Mouse (Mus musculus) MEL (cell line): ENCODE results near the gene Krt25. TPM values are rescaled to one million over a fixed set of nuclear protein-coding genes. Genes with fewer than 3 reads are reported as not detected.

Experiments used
- DNase-seq: peaks from one replicate; pipeline ENCODE4 v3.0.0; 2011; ENCODE audit warnings: low read depth, low spot score
- H3K27ac ChIP-seq: 2 replicates; pipeline ENCODE4 v1.5.1; 2012; ENCODE audit warnings: low read depth, mild to moderate bottlenecking, control low read depth, low read length, moderate library complexity; ENCODE audit not compliant: control insufficient read depth
- H3K27me3 ChIP-seq, 2 experiments: fragments of 150-350 bp in 1 of 2; sonication (generic) in 1 of 2; 2 replicates each; pipeline ENCODE4 v1.6.1; 2012; ENCODE audit warnings: low read length in 2 of 2, mild to moderate bottlenecking in 2 of 2, improper control_type of control experiment in 1 of 2, moderate library complexity in 1 of 2; ENCODE audit not compliant: insufficient read depth in 2 of 2, control insufficient read depth in 1 of 2
- H3K36me3 ChIP-seq, 2 experiments: 2 replicates each; pipeline ENCODE4 v1.6.1; 2012 to 2014; ENCODE audit warnings: low read length in 2 of 2, improper control_type of control experiment in 1 of 2, inconsistent platforms in 1 of 2, mild to moderate bottlenecking in 1 of 2; ENCODE audit not compliant: insufficient read depth in 2 of 2, control insufficient read depth in 1 of 2
- H3K4me1 ChIP-seq, 2 experiments: fragments of 150-350 bp in 1 of 2; sonication (generic) in 1 of 2; 2 replicates each; pipeline ENCODE4 v1.6.1; 2012; ENCODE audit warnings: low read length in 2 of 2, improper control_type of control experiment in 1 of 2, mild to moderate bottlenecking in 1 of 2; ENCODE audit not compliant: insufficient read depth in 2 of 2, control insufficient read depth in 1 of 2
- H3K4me3 ChIP-seq, 2 experiments: fragments of 150-350 bp in 1 of 2; sonication (generic) in 1 of 2; 2 replicates each; pipeline ENCODE4 v1.5.1; 2012; ENCODE audit warnings: low read depth in 2 of 2, low read length in 2 of 2, mild to moderate bottlenecking in 2 of 2, moderate library complexity in 2 of 2, control low read depth in 1 of 2, improper control_type of control experiment in 1 of 2; ENCODE audit not compliant: control insufficient read depth in 1 of 2, insufficient read depth in 1 of 2
- H3K79me2 ChIP-seq: 2 replicates; pipeline ENCODE4 v1.6.1; 2012; ENCODE audit warnings: mild to moderate bottlenecking, low read length, moderate library complexity; ENCODE audit not compliant: control insufficient read depth, poor library complexity, insufficient read depth
- H3K9ac ChIP-seq: 2 replicates; pipeline ENCODE4 v1.6.1; 2012; ENCODE audit warnings: low read depth, mild to moderate bottlenecking, control low read depth, low read length, moderate library complexity; ENCODE audit not compliant: control insufficient read depth, poor library complexity, severe bottlenecking
- H3K9me3 ChIP-seq: fragments of 150-350 bp; sonication (generic); replicated peaks from 2 replicates; pipeline ENCODE4 v1.6.1; 2012; ENCODE audit warnings: mild to moderate bottlenecking, low read length, improper control_type of control experiment, moderate library complexity; ENCODE audit not compliant: insufficient read depth
- BHLHE40 ChIP-seq: IDR thresholded peaks from 2 replicates; pipeline ENCODE4 v1.6.1; 2012; ENCODE audit warnings: low read depth, mild to moderate bottlenecking, inconsistent platforms, low read length, improper control_type of control experiment, borderline replicate concordance
- CHD1 ChIP-seq: IDR thresholded peaks from 2 replicates; pipeline ENCODE4 v1.6.1; 2012; ENCODE audit warnings: low read depth, mild to moderate bottlenecking, inconsistent platforms, low read length, improper control_type of control experiment
- CHD2 ChIP-seq: IDR thresholded peaks from 2 replicates; pipeline ENCODE4 v1.6.1; 2011; ENCODE audit warnings: low read length, improper control_type of control experiment
- CTCF ChIP-seq, 3 experiments: IDR thresholded peaks in 2 of 3; conservative IDR thresholded peaks in 1 of 3; 2 replicates each; pipeline ENCODE4 v1.5.1; 2011 to 2012; ENCODE audit warnings: low read length in 3 of 3, low read depth in 2 of 3, mild to moderate bottlenecking in 2 of 3, improper control_type of control experiment in 1 of 3, inconsistent platforms in 1 of 3, mixed read lengths in 1 of 3, moderate library complexity in 1 of 3; ENCODE audit not compliant: control insufficient read depth in 1 of 3, insufficient read depth in 1 of 3, poor library complexity in 1 of 3, severe bottlenecking in 1 of 3
- E2F4 ChIP-seq: IDR thresholded peaks from 2 replicates; pipeline ENCODE4 v1.6.1; 2011; ENCODE audit warnings: low read depth, low read length, improper control_type of control experiment, borderline replicate concordance
- ELF1 ChIP-seq: IDR thresholded peaks from 2 replicates; pipeline ENCODE4 v1.6.1; 2014; ENCODE audit warnings: low read depth, mild to moderate bottlenecking, inconsistent platforms, low read length, improper control_type of control experiment, moderate library complexity
- EP300 ChIP-seq, 2 experiments: IDR thresholded peaks; 2 replicates each; pipeline ENCODE4 v1.6.1; 2011; ENCODE audit warnings: improper control_type of control experiment in 2 of 2, low read length in 2 of 2, low read depth in 1 of 2, mild to moderate bottlenecking in 1 of 2
- GABPA ChIP-seq: IDR thresholded peaks from 2 replicates; pipeline ENCODE4 v1.6.1; 2012; ENCODE audit warnings: low read depth, mild to moderate bottlenecking, inconsistent platforms, low read length, improper control_type of control experiment, moderate library complexity
- GATA1 ChIP-seq: IDR thresholded peaks from 2 replicates; pipeline ENCODE4 v1.6.1; 2011; ENCODE audit warnings: low read depth, low read length, improper control_type of control experiment
- HCFC1 ChIP-seq: IDR thresholded peaks from 2 replicates; pipeline ENCODE4 v1.6.1; 2012; ENCODE audit warnings: low read depth, mild to moderate bottlenecking, inconsistent platforms, low read length, improper control_type of control experiment, moderate library complexity
- JUND ChIP-seq: IDR thresholded peaks from 2 replicates; pipeline ENCODE4 v1.6.1; 2011; ENCODE audit warnings: low read depth, mild to moderate bottlenecking, improper control_type of control experiment, low read length
- KAT2A ChIP-seq: conservative IDR thresholded peaks from 2 replicates; pipeline ENCODE4 v1.6.1; 2012; ENCODE audit warnings: low read depth, low read length, improper control_type of control experiment, inconsistent platforms
- MAFK ChIP-seq: IDR thresholded peaks from 2 replicates; pipeline ENCODE4 v1.6.1; 2011; ENCODE audit warnings: low read depth, mild to moderate bottlenecking, low read length, improper control_type of control experiment, borderline replicate concordance
- MAZ ChIP-seq: IDR thresholded peaks from 2 replicates; pipeline ENCODE4 v1.6.1; 2012; ENCODE audit warnings: low read depth, mild to moderate bottlenecking, inconsistent platforms, low read length, improper control_type of control experiment
- MXI1 ChIP-seq: IDR thresholded peaks from 2 replicates; pipeline ENCODE4 v1.6.1; 2011; ENCODE audit warnings: mild to moderate bottlenecking, low read depth, low read length, improper control_type of control experiment
- MYB ChIP-seq: IDR thresholded peaks from 2 replicates; pipeline ENCODE4 v1.6.1; 2011; ENCODE audit warnings: mild to moderate bottlenecking, low read depth, low read length, improper control_type of control experiment
- MYC ChIP-seq: IDR thresholded peaks from 2 replicates; pipeline ENCODE4 v1.6.1; 2011; ENCODE audit warnings: low read depth, mild to moderate bottlenecking, low read length, improper control_type of control experiment, moderate library complexity
- NRF1 ChIP-seq: IDR thresholded peaks from 2 replicates; pipeline ENCODE4 v1.6.1; 2014; ENCODE audit warnings: low read depth, mild to moderate bottlenecking, inconsistent platforms, low read length, improper control_type of control experiment, moderate library complexity; ENCODE audit not compliant: poor library complexity, insufficient read depth, severe bottlenecking
- POLR2A ChIP-seq, 2 experiments: IDR thresholded peaks; 2 replicates each; pipeline ENCODE4 v1.6.1; 2011 to 2012; ENCODE audit warnings: low read length in 2 of 2, mild to moderate bottlenecking in 2 of 2, control low read depth in 1 of 2, improper control_type of control experiment in 1 of 2, low read depth in 1 of 2, moderate library complexity in 1 of 2; ENCODE audit not compliant: control insufficient read depth in 1 of 2, insufficient read depth in 1 of 2, poor library complexity in 1 of 2
- RAD21 ChIP-seq: IDR thresholded peaks from 2 replicates; pipeline ENCODE4 v1.6.1; 2011; ENCODE audit warnings: mild to moderate bottlenecking, low read depth, low read length, improper control_type of control experiment
- SIN3A ChIP-seq: IDR thresholded peaks from 2 replicates; pipeline ENCODE4 v1.6.1; 2012; ENCODE audit warnings: low read length, improper control_type of control experiment, inconsistent platforms
- SMC3 ChIP-seq: IDR thresholded peaks from 2 replicates; pipeline ENCODE4 v1.6.1; 2011; ENCODE audit warnings: low read depth, low read length, improper control_type of control experiment
- TAL1 ChIP-seq: IDR thresholded peaks from 2 replicates; pipeline ENCODE4 v1.6.1; 2012; ENCODE audit warnings: mild to moderate bottlenecking, inconsistent platforms, low read length, moderate library complexity, mixed read lengths
- TBP ChIP-seq: IDR thresholded peaks from 2 replicates; pipeline ENCODE4 v1.8.0; 2011; ENCODE audit warnings: low read depth, low read length, improper control_type of control experiment
- TCF12 ChIP-seq: IDR thresholded peaks from 2 replicates; pipeline ENCODE4 v1.6.1; 2014; ENCODE audit warnings: low read depth, mild to moderate bottlenecking, inconsistent platforms, low read length, improper control_type of control experiment, moderate library complexity
- UBTF ChIP-seq: IDR thresholded peaks from 2 replicates; pipeline ENCODE4 v1.6.1; 2012; ENCODE audit warnings: low read depth, mild to moderate bottlenecking, inconsistent platforms, low read length, improper control_type of control experiment, moderate library complexity, borderline replicate concordance; ENCODE audit not compliant: insufficient read depth
- ZC3H11A ChIP-seq: IDR thresholded peaks from 2 replicates; pipeline ENCODE4 v1.6.1; 2012; ENCODE audit warnings: low read depth, mild to moderate bottlenecking, inconsistent platforms, low read length, improper control_type of control experiment
- ZKSCAN1 ChIP-seq: IDR thresholded peaks from 2 replicates; pipeline ENCODE4 v1.6.1; 2012; ENCODE audit warnings: low read depth, mild to moderate bottlenecking, inconsistent platforms, low read length, improper control_type of control experiment, moderate library complexity
- ZNF384 ChIP-seq: IDR thresholded peaks from 2 replicates; pipeline ENCODE4 v1.6.1; 2012; ENCODE audit warnings: low read depth, mild to moderate bottlenecking, inconsistent platforms, low read length, improper control_type of control experiment
- polyA plus RNA-seq, 2 experiments: library from polyadenylated mRNA; stranded (reverse) in 1 of 2; unstranded in 1 of 2; fragments of >175 nt in 1 of 2; fragments of >200 nt in 1 of 2; gene quantifications; 2 replicates each; pipeline versions ENCODE4 v1.2.1 to v1.2.4; 2012; ENCODE audit warnings: low replicate concordance in 2 of 2, low read depth in 1 of 2; ENCODE audit not compliant: insufficient read length in 2 of 2, insufficient read depth in 1 of 2, missing spikeins in 1 of 2
- total RNA-seq: library from RNA; depleted of rRNA; stranded (reverse); fragments of 300-350 nt; gene quantifications from 2 replicates; pipeline ENCODE4 v1.2.3, GENCODE M21; 2012

The Krt25 gene
- total and polyA plus RNA-seq, 3 experiments, result not detected

- no peaks in the 10 kb centered on the region for H3K79me2 ChIP-seq
- DNase-seq, result peak; percentile 83
- no peak overlapping the region for H3K9ac ChIP-seq
- no peaks in the 10 kb centered on the region for H3K4me1 ChIP-seq
- peaks cover 1 to 6% of the 10 kb centered on the region in 2 experiments for H3K27me3 ChIP-seq
- no peak overlapping the region for H3K4me3 ChIP-seq
- no peaks in the 10 kb centered on the region for H3K36me3 ChIP-seq
- no peak overlapping the region for H3K27ac ChIP-seq
- TF ChIP-seq ZNF384 (peak; percentile 100), RAD21 (peak; percentile 60), MYC (0 out of 2 replicates have a peak, but pooled peaks have one; percentile 12), NRF1 (no peak), ZC3H11A (0 out of 2 replicates have a peak, but pooled peaks have one; percentile 13), ZKSCAN1 (peak; percentile 72; the same call in 1 of the 2 replicates), GABPA (no peak), EP300 (IDR thresholded peaks at IDR 0.05; ENCODE audit: low read depth in 1 of 2, low read length in 2 of 2) (no peak), TBP (no peak), SIN3A (0 out of 2 replicates have a peak, but pooled peaks have one; percentile 35), CTCF (IDR thresholded peaks at IDR 0.05 in 2 of 3, conservative IDR thresholded peaks at IDR 0.05 in 1 of 3; ENCODE audit: control insufficient read depth in 1 of 3, insufficient read depth in 1 of 3, low read depth in 2 of 3, low read length in 3 of 3, poor library complexity in 1 of 3, severe bottlenecking in 1 of 3) (peak; percentile 3 to 77 (median 37); a peak in 4 of 6 replicates), HCFC1 (no peak), JUND (peak; percentile 67; the same call in 1 of the 2 replicates), SMC3 (peak; percentile 67)
- TF ChIP-seq, all 39 proteins: peak for 9
- H3K9me3 ChIP-seq, result no peaks in the 10 kb centered on the region
Measured at GRCm38 (mm10) chr11:99310882-99311281, 11.9 kb downstream of the Krt25 start.

- peak; percentile 84 for DNase-seq
- Histone ChIP-seq H3K79me2 (no peaks in the 10 kb centered on the region), H3K9me3 (no peaks in the 10 kb centered on the region), H3K4me3 (no peak overlapping the region), H3K27ac (no peak overlapping the region), H3K27me3 (peaks cover 0 to 1% of the 10 kb centered on the region in 2 experiments; a peak in 1 of 4 replicates), H3K9ac (no peak overlapping the region), H3K36me3 (no peaks in the 10 kb centered on the region), H3K4me1 (no peaks in the 10 kb centered on the region)
- TF ChIP-seq CHD1 (no peak), CTCF (IDR thresholded peaks at IDR 0.05 in 2 of 3, conservative IDR thresholded peaks at IDR 0.05 in 1 of 3; ENCODE audit: control insufficient read depth in 1 of 3, insufficient read depth in 1 of 3, low read depth in 2 of 3, low read length in 3 of 3, poor library complexity in 1 of 3, severe bottlenecking in 1 of 3) (peak; percentile 73 to 91 (median 74)), GATA1 (no peak), MAZ (no peak), MAFK (no peak), POLR2A (IDR thresholded peaks at IDR 0.05; ENCODE audit: control insufficient read depth in 1 of 2, insufficient read depth in 1 of 2, low read depth in 1 of 2, low read length in 2 of 2, poor library complexity in 1 of 2) (no peak), NRF1 (no peak), UBTF (no peak), MXI1 (no peak), ELF1 (no peak), MYB (no peak), MYC (no peak), RAD21 (peak; percentile 61), TCF12 (no peak), BHLHE40 (no peak), ZNF384 (0 out of 2 replicates have a peak, but pooled peaks have one; percentile 31), SMC3 (peak; percentile 94), ZKSCAN1 (no peak), E2F4 (no peak), GABPA (no peak), TAL1 (no peak), HCFC1 (no peak), ZC3H11A (peak; percentile 62), CHD2 (no peak), KAT2A (no peak)
Measured at GRCm38 (mm10) chr11:99307579-99307978, 15.2 kb downstream of the Krt25 start.
